Mouse (Mus musculus) testis, adult 2 months (tissue): ENCODE data around the gene Scnn1a. TPM values are rescaled to one million over a fixed set of nuclear protein-coding genes. Genes with fewer than 3 reads are reported as not detected.

Source experiments
- H3K27ac ChIP-seq: fragments of 200-500 bp; 2 replicates; pipeline ENCODE4 v1.5.1; 2012; ENCODE audit warnings: low read depth, low read length; ENCODE audit not compliant: control insufficient read depth, insufficient read depth
- H3K27me3 ChIP-seq: fragments of 200-500 bp; 2 replicates; pipeline ENCODE4 v1.6.1; 2012; ENCODE audit warnings: mild to moderate bottlenecking, low read length, moderate library complexity; ENCODE audit not compliant: control insufficient read depth, insufficient read depth
- H3K36me3 ChIP-seq: fragments of 200-500 bp; 2 replicates; pipeline ENCODE4 v1.6.1; 2012; ENCODE audit warnings: mild to moderate bottlenecking, low read length; ENCODE audit not compliant: control insufficient read depth, insufficient read depth
- H3K4me1 ChIP-seq: fragments of 200-500 bp; 2 replicates; pipeline ENCODE4 v1.6.1; 2012; ENCODE audit warnings: low read length; ENCODE audit not compliant: control insufficient read depth, insufficient read depth
- H3K4me3 ChIP-seq: fragments of 200-500 bp; 2 replicates; pipeline ENCODE4 v1.5.1; 2012; ENCODE audit warnings: low read depth, mild to moderate bottlenecking, low read length, moderate library complexity, mixed read lengths; ENCODE audit not compliant: control insufficient read depth
- CTCF ChIP-seq: fragments of 200-500 bp; IDR thresholded peaks from 2 replicates; pipeline ENCODE4 v1.5.1; 2012; ENCODE audit warnings: low read depth, mild to moderate bottlenecking, inconsistent platforms, low read length, moderate library complexity; ENCODE audit not compliant: control insufficient read depth, insufficient read depth, insufficient replicate concordance
- POLR2A ChIP-seq: fragments of 200-500 bp; IDR thresholded peaks from 2 replicates; pipeline ENCODE4 v1.6.1; 2012; ENCODE audit warnings: low read depth, mild to moderate bottlenecking, inconsistent platforms, low read length, moderate library complexity; ENCODE audit not compliant: control insufficient read depth
- polyA plus RNA-seq: library from polyadenylated mRNA; depleted of rRNA; stranded (reverse); fragments of >200 nt; gene quantifications from 2 replicates; pipeline ENCODE4 v1.2.3, GENCODE M21; 2012

Scnn1a gene
- polyA plus RNA-seq, 1 experiment = 0.44 TPM

- TF ChIP-seq POLR2A (no peak), CTCF (no peak)
- no peak overlapping the region for H3K4me3 ChIP-seq
- no peak overlapping the region for H3K27ac ChIP-seq
- no peaks in the 10 kb centered on the region for H3K36me3 ChIP-seq
- H3K27me3 ChIP-seq = no peaks in the 10 kb centered on the region
- peaks cover 16% of the 10 kb centered on the region for H3K4me1 ChIP-seq
Observed at GRCm38 (mm10) chr6:125356264-125356663, 35.8 kb downstream of the Scnn1a start.

DNA sequence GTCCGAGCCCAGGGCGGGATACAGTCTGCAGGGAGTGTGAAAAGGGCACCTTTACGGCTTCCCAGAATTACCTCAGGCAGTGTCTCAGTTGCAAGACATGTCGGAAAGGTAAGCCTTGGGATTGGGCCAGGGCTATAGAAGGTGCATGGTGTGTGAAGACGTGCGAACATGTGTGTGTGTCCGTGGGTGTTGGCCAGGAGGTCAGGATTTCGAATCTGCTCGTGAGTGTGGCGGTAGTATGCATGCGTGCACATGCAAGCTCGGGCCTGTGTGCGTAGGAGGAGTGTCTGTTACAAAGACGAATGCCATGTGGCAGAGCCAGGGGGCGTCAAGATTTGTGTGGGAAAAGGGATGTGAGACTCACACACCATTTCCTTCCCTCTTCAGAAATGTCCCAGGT, 36.9 kb downstream of the Scnn1a start:
- no peaks in the 10 kb centered on the region for H3K27me3 ChIP-seq
- no peaks in the 10 kb centered on the region for H3K36me3 ChIP-seq
- H3K4me3 ChIP-seq = no peak overlapping the region
- no peak overlapping the region for H3K27ac ChIP-seq
- H3K4me1 ChIP-seq = peaks cover 22% of the 10 kb centered on the region
- TF ChIP-seq CTCF (no peak), POLR2A (no peak)

DNA sequence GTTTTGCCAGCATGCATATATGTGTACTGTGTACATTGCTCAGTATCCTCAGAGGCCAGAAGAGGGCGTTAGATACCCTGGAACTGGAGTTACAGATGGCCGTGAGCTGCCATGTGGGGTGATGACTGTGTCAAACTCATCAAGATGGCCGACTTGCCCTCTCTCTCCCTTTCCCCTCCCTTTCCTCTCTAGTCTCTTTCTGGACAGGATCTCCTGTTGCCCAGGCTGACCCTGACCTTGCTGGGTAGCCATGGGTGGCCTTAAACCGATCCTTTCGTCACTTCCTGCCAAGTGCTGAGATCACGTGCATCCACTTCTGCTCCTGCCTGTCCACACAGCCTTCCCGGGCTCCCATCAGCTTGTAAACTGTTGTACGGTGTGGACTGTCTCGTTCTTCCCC, 39.5 kb downstream of the Scnn1a start:
- no peak overlapping the region for H3K27ac ChIP-seq
- peaks cover 17% of the 10 kb centered on the region for H3K4me1 ChIP-seq
- H3K27me3 ChIP-seq = no peaks in the 10 kb centered on the region
- no peak overlapping the region for H3K4me3 ChIP-seq
- H3K36me3 ChIP-seq = no peaks in the 10 kb centered on the region
- TF ChIP-seq POLR2A (no peak), CTCF (no peak)

DNA sequence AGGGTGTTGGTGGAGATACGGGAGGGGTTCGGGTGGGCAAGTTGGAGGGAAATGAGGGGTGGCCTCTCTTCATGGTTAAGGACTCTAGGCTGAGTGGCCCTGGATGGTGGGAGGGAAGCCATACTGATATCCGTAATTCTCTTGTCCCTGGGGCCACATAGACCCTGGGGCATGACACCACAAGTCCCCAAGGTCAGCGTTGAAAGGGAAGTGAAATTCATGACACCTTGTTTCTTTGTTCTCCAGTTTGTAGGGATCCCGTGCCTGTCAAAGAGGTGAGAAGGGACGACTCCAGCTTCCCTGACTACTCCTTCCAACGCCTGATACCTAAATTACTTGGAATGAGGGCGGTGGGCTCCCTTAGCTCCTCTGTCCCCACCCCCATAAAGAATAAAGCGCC, 40.4 kb downstream of the Scnn1a start:
- H3K4me1 ChIP-seq = peaks cover 15% of the 10 kb centered on the region
- TF ChIP-seq POLR2A (no peak), CTCF (no peak)
- no peaks in the 10 kb centered on the region for H3K36me3 ChIP-seq
- no peak overlapping the region for H3K4me3 ChIP-seq
- H3K27ac ChIP-seq = no peak overlapping the region
- no peaks in the 10 kb centered on the region for H3K27me3 ChIP-seq

DNA sequence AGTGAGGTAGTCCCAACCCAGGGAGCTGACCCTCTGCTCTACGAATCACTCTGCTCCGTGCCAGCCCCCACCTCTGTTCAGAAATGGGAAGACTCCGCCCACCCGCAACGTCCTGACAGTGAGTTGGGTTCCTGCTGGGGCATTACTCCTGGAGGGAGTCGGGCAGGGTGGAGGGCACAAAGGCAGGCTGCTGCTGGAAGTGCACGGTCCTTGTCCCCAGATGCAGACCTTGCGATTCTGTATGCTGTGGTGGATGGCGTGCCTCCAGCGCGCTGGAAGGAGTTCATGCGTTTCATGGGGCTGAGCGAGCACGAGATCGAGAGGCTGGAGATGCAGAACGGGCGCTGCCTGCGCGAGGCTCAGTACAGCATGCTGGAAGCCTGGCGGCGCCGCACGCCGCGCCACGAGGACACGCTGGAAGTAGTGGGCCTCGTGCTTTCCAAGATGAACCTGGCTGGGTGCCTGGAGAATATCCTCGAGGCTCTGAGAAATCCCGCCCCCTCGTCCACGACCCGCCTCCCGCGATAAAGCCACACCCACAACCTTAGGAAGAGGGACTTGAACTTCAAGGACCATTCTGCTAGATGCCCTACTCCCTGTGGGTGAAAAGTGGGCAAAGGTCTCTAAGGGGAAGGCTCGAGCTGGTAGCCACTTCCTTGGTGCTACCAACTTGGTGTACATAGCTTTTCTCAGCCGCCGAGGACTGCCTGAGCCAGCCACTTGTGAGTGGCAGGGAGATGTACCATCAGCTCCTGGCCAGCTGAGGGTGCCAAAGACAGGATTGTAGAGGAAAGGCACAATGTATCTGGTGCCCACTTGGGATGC, 41.2 kb downstream of the Scnn1a start:
- Histone ChIP-seq H3K27me3 (no peaks in the 10 kb centered on the region), H3K27ac (no peak overlapping the region), H3K4me1 (peaks cover 15% of the 10 kb centered on the region), H3K4me3 (peak overlapping the region; percentile 14; the same call in 1 of the 2 replicates), H3K36me3 (no peaks in the 10 kb centered on the region)
- no peak for TF ChIP-seq POLR2A
- no peak for TF ChIP-seq CTCF

DNA sequence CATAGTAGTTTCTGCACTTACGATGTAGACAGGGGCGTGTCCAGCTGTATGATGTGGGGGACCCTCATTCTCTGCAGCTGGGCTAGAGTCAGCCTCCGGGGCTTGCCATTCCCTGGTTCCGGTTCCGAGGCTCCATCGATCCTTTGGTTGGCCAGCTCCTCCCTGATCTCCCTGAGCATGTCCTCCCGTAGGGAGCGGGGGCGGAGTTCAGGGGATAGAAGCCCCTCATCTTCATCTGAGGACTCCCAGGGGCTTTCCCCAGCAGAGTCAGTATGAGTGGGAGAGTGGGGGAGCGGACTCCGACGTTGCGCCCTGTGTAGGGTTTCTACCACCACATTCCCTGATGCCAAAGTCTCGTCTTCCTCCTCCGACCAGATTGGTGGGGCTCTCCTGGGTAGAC, 42.6 kb downstream of the Scnn1a start:
- H3K27me3 ChIP-seq = no peaks in the 10 kb centered on the region
- no peak overlapping the region for H3K27ac ChIP-seq
- no peak for TF ChIP-seq POLR2A
- peaks cover 15% of the 10 kb centered on the region for H3K4me1 ChIP-seq
- no peak overlapping the region for H3K4me3 ChIP-seq
- no peaks in the 10 kb centered on the region for H3K36me3 ChIP-seq

- H3K4me3 ChIP-seq = no peak overlapping the region
- no peak for TF ChIP-seq CTCF
- TF ChIP-seq POLR2A = no peak
- H3K4me1 ChIP-seq = peaks cover 15% of the 10 kb centered on the region
- no peaks in the 10 kb centered on the region for H3K27me3 ChIP-seq
- no peak overlapping the region for H3K27ac ChIP-seq
- no peaks in the 10 kb centered on the region for H3K36me3 ChIP-seq
Observed at GRCm38 (mm10) chr6:125363451-125364242, 43.2 kb downstream of the Scnn1a start.
